Mouse (Mus musculus): ENCODE measurements at regions not wholly inside any gene's neighbourhood (a gene's known extent, or its start where the extent isn't known, plus 50 kb on each side); places are given as distances from the start of the nearest gene placed in this dataset.

- no peak for DNase-seq (ENCODE audit: low spot score)
These were observed 272.9 kb upstream of the Sox2 start for GRCm38 (mm10) chr3:34377329-34377728.

GRCm38 (mm10) chr3:34371418-34371817 is 278.8 kb upstream of the Sox2 start:
- DNase-seq (ENCODE audit: low spot score), result no peak

GRCm38 (mm10) chr3:34338100-34338499 is 257.0 kb upstream of the Dnajc19 start:
- DNase-seq (ENCODE audit: low spot score), result no peak

GRCm38 (mm10) chr3:34333555-34333954 is 252.4 kb upstream of the Dnajc19 start:
- no peak for DNase-seq (ENCODE audit: low spot score)

- no peak for DNase-seq (ENCODE audit: low spot score)
These were observed 250.8 kb upstream of the Dnajc19 start for GRCm38 (mm10) chr3:34331889-34332276.

- DNase-seq (ENCODE audit: low spot score), result no peak
These were observed 250.1 kb upstream of the Dnajc19 start for GRCm38 (mm10) chr3:34330970-34331888.

- peak; percentile 78 for DNase-seq (ENCODE audit: low spot score)
These were observed 247.7 kb upstream of the Dnajc19 start for GRCm38 (mm10) chr3:34328865-34329264.

- no peak for DNase-seq (ENCODE audit: low spot score)
These were observed 244.5 kb upstream of the Dnajc19 start for GRCm38 (mm10) chr3:34325669-34326068.

- DNase-seq (ENCODE audit: low spot score), result no peak
These were observed 241.5 kb upstream of the Dnajc19 start for GRCm38 (mm10) chr3:34322527-34323210.

- no peak for DNase-seq (ENCODE audit: low spot score)
These were observed 233.7 kb upstream of the Dnajc19 start for GRCm38 (mm10) chr3:34314798-34315197.

- no peak for DNase-seq (ENCODE audit: low spot score)
These were observed 233.3 kb upstream of the Dnajc19 start for GRCm38 (mm10) chr3:34314393-34314792.

GRCm38 (mm10) chr3:34311944-34312343 is 230.8 kb upstream of the Dnajc19 start:
- no peak for DNase-seq (ENCODE audit: low spot score)

- no peak for DNase-seq (ENCODE audit: low spot score)
These were observed 218.5 kb upstream of the Dnajc19 start for GRCm38 (mm10) chr3:34299637-34300036.

GRCm38 (mm10) chr3:34287836-34288235 is 206.7 kb upstream of the Dnajc19 start:
- no peak for DNase-seq (ENCODE audit: low spot score)

- peak; percentile 14 for DNase-seq (ENCODE audit: low spot score)
These were observed 189.0 kb upstream of the Dnajc19 start for GRCm38 (mm10) chr3:34270154-34270553.

- peak; percentile 14 for DNase-seq (ENCODE audit: low spot score)
These were observed 185.3 kb upstream of the Dnajc19 start for GRCm38 (mm10) chr3:34266462-34266861.

GRCm38 (mm10) chr3:34264811-34265210 is 183.7 kb upstream of the Dnajc19 start:
- no peak for DNase-seq (ENCODE audit: low spot score)

GRCm38 (mm10) chr3:34252730-34253337 is 171.7 kb upstream of the Dnajc19 start:
- DNase-seq (ENCODE audit: low spot score), result no peak

- no peak for DNase-seq (ENCODE audit: low spot score)
These were observed 161.0 kb upstream of the Dnajc19 start for GRCm38 (mm10) chr3:34242126-34242525.

GRCm38 (mm10) chr3:34239978-34240377 is 158.9 kb upstream of the Dnajc19 start:
- DNase-seq (ENCODE audit: low spot score), result no peak

- no peak for DNase-seq (ENCODE audit: low spot score)
These were observed 153.3 kb upstream of the Dnajc19 start for GRCm38 (mm10) chr3:34234391-34234790.

- DNase-seq (ENCODE audit: low spot score), result no peak
These were observed 151.5 kb upstream of the Dnajc19 start for GRCm38 (mm10) chr3:34232329-34233250.

All from layer of hippocampus, adult 11-12 months (tissue).